Mouse (Mus musculus): ENCODE data around the gene Eif4a2. TPM values are rescaled to one million over a fixed set of nuclear protein-coding genes. Genes with fewer than 3 reads are reported as not detected.

The Eif4a2 gene
- polyA plus RNA-seq, 1 experiment from 2014 or later: 578 TPM

GRCm38 (mm10) chr16:23115486-23115885 is 8.2 kb downstream of the Eif4a2 start:
- TF ChIP-seq CTCF (IDR thresholded peaks at IDR 0.05): no peak
- POLR2A ChIA-PET: interaction anchor here (1.4 kb wide), 1 partner anchor 11 kb away, joined by 3 read pairs; no protein-coding TSS in a partner anchor
- no peak for DNase-seq (ENCODE audit: low read depth, low spot score)
- CTCF ChIA-PET: no interaction called here
- no peaks in the 10 kb centered on the region for H3K27me3 ChIP-seq
- in situ Hi-C loops (cut with MboI; ENCODE audit: low pct_unique_long_range_greater_than_20kb): no loop called here
- ATAC-seq: no peak

DNA sequence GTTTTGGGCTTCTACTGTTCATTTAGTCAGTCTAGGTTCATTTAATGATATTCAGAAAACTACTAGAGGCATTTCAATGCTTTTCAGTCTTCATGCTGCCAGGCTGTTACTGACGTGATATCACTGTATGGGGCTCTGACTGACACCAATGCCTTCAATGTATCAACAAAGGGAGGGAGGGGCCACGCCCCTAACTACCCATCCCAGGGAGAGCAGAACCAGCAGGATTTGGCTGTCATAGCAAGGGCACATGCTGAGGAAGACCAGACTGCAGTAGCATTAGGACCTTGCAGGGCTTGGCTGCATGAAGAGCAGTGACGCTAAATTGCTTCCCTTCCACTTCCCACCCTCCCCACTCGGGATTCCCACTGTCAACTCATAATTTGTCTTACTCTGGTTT is 9.9 kb downstream of the Eif4a2 start:
- in situ Hi-C loops (cut with MboI; ENCODE audit: low pct_unique_long_range_greater_than_20kb): no loop called here
- H3K27me3 ChIP-seq: no peaks in the 10 kb centered on the region
- no peak for DNase-seq (ENCODE audit: low read depth, low spot score)
- ChIA-PET POLR2A (interaction anchor here (0.6 to 1.3 kb wide), 2 partner anchors 10 to 157 kb away, joined by 4 to 6 read pairs; partner anchors contain the start of gene Eif4a2), CTCF (no interaction called here)
- TF ChIP-seq CTCF (IDR thresholded peaks at IDR 0.05): no peak
- ATAC-seq: no peak

- ATAC-seq (no peak), DNase-seq (ENCODE audit: low read depth, low spot score) (no peak)
- no peak for TF ChIP-seq CTCF (IDR thresholded peaks at IDR 0.05)
- ChIA-PET CTCF (no interaction called here), POLR2A (no interaction called here)
- H3K27me3 ChIP-seq: no peaks in the 10 kb centered on the region
- in situ Hi-C loops (cut with MboI; ENCODE audit: low pct_unique_long_range_greater_than_20kb): no loop called here
Measured at GRCm38 (mm10) chr16:23122446-23122845, 15.2 kb downstream of the Eif4a2 start.

DNA sequence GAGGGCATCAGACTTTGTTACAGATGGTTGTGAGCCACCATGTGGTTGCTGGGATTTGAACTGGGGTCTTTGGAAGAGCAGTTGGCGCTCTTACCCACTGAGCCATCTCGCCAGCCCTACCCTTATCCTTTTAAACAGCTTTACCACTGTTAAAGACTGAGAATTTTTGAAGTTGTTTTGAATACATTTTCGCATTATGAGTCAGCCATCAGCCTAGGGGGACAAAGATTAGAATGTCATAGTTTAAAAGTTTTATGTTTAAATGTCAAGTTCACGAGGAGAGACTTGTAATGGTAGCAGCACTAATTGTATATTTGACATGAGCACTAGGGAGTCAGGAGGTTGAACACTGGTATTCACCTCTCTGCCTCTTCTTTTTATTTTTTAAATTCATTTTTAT is 15.9 kb downstream of the Eif4a2 start:
- ChIA-PET POLR2A (no interaction called here), CTCF (no interaction called here)
- ATAC-seq (no peak), DNase-seq (ENCODE audit: low read depth, low spot score) (no peak)
- TF ChIP-seq CTCF (IDR thresholded peaks at IDR 0.05): no peak
- in situ Hi-C loops (cut with MboI; ENCODE audit: low pct_unique_long_range_greater_than_20kb): no loop called here
- H3K27me3 ChIP-seq: no peaks in the 10 kb centered on the region

GRCm38 (mm10) chr16:23124398-23124797 is 17.2 kb downstream of the Eif4a2 start:
- no peaks in the 10 kb centered on the region for H3K27me3 ChIP-seq
- no peak for TF ChIP-seq CTCF (IDR thresholded peaks at IDR 0.05)
- POLR2A ChIA-PET: no interaction called here
- DNase-seq (ENCODE audit: low read depth, low spot score) (no peak), ATAC-seq (no peak)
- in situ Hi-C loops (cut with MboI; ENCODE audit: low pct_unique_long_range_greater_than_20kb): no loop called here
- CTCF ChIA-PET: no interaction called here

GRCm38 (mm10) chr16:23127311-23127672 is 20.0 kb downstream of the Eif4a2 start:
- in situ Hi-C loops (cut with MboI; ENCODE audit: low pct_unique_long_range_greater_than_20kb): no loop called here
- DNase-seq (ENCODE audit: low read depth, low spot score) (no peak), ATAC-seq (no peak)
- TF ChIP-seq CTCF (IDR thresholded peaks at IDR 0.05): no peak
- H3K27me3 ChIP-seq: no peaks in the 10 kb centered on the region
- ChIA-PET POLR2A (interaction anchor here (2.8 kb wide), 1 partner anchor 19 kb away, joined by 21 read pairs; the partner anchor contains the start of gene Eif4a2), CTCF (interaction anchor here (1.1 kb wide), 1 partner anchor 276 kb away, joined by 3 read pairs; no protein-coding TSS in a partner anchor)

GRCm38 (mm10) chr16:23127673-23128375 is 20.6 kb downstream of the Eif4a2 start, which contains the start of gene Rfc4:
TSS of gene Rfc4 (minus strand) at chr16:23127737.
- no peaks in the 10 kb centered on the region for H3K27me3 ChIP-seq
- in situ Hi-C loops (cut with MboI; ENCODE audit: low pct_unique_long_range_greater_than_20kb): no loop called here
- ChIA-PET CTCF (interaction anchor here (0.9 to 1.4 kb wide), 3 partner anchors 38 to 275 kb away, joined by 3 to 4 read pairs (median 3); no protein-coding TSS in a partner anchor), POLR2A (interaction anchor here (0.6 to 2.8 kb wide), 4 partner anchors 20 to 279 kb away, joined by 3 to 21 read pairs (median 3); partner anchors contain the start of gene Eif4a2)
- ATAC-seq (peak; percentile 93), DNase-seq (ENCODE audit: low read depth, low spot score) (no peak)
- peak; percentile 58 for TF ChIP-seq CTCF (IDR thresholded peaks at IDR 0.05)

GRCm38 (mm10) chr16:23130303-23130702 is 23.1 kb downstream of the Eif4a2 start:
- ChIA-PET POLR2A (no interaction called here), CTCF (no interaction called here)
- TF ChIP-seq CTCF (IDR thresholded peaks at IDR 0.05): no peak
- ATAC-seq (no peak), DNase-seq (ENCODE audit: low read depth, low spot score) (no peak)
- in situ Hi-C loops (cut with MboI; ENCODE audit: low pct_unique_long_range_greater_than_20kb): loop anchor here (10.0 kb wide), 1 partner anchor 256 kb away; no protein-coding TSS in a partner anchor
- no peaks in the 10 kb centered on the region for H3K27me3 ChIP-seq

- no peak for DNase-seq (ENCODE audit: low read depth, low spot score)
- in situ Hi-C loops (cut with MboI; ENCODE audit: low pct_unique_long_range_greater_than_20kb): loop anchor here (10.0 kb wide), 1 partner anchor 258 kb away; no protein-coding TSS in a partner anchor
- ChIA-PET CTCF (interaction anchor here (0.9 to 1.2 kb wide), 2 partner anchors 19 to 23 kb away, joined by 3 to 5 read pairs; no protein-coding TSS in a partner anchor), POLR2A (no interaction called here)
- no peak for TF ChIP-seq CTCF (IDR thresholded peaks at IDR 0.05)
- no peaks in the 10 kb centered on the region for H3K27me3 ChIP-seq
- ATAC-seq: no peak
Measured at GRCm38 (mm10) chr16:23132336-23132735, 25.1 kb downstream of the Eif4a2 start.

DNA sequence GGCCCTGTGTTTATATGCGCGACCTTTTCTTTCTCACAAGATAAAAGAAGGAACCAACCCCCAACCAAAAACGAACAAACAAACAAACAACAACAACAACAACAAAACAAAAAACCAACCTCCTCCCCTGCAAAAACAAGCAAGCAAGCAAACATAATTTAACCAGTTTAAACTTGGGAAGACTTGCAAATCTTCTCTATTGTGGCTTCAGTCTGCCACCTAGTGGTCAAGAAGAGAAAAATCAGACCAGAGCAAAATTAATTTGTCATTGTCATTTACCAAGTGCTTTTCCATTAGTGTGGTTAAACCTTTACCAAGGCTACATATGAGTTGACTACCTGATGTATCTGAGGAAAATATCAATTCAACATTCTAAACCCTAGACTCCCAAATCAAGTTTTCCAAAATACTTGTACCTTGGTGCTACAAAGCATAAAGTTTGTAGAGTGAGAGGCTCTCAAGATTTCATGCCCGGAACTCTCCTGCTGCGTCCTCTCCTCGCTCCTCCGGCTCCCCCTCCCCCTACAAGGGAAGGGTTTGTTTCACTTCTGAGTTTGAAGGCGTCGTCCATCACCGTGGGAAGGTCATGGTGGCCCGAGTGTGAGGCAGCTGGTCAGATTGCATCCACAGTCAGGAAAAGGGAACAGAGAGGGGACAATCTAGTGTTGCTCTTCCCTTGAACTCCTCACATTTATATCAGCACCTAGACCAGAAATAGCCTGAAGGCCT is 28.3 kb downstream of the Eif4a2 start:
- H3K27me3 ChIP-seq: no peaks in the 10 kb centered on the region
- peak; percentile 55 for TF ChIP-seq CTCF (IDR thresholded peaks at IDR 0.05)
- ChIA-PET POLR2A (no interaction called here), CTCF (interaction anchor here (0.7 to 1.8 kb wide), 4 partner anchors 9 to 262 kb away, joined by 3 to 8 read pairs (median 4); no protein-coding TSS in a partner anchor)
- no peak for DNase-seq (ENCODE audit: low read depth, low spot score)
- ATAC-seq: no peak
- in situ Hi-C loops (cut with MboI; ENCODE audit: low pct_unique_long_range_greater_than_20kb): loop anchor here (10.0 kb wide), 1 partner anchor 261 kb away; no protein-coding TSS in a partner anchor
